Mouse (Mus musculus) cerebellum, adult 8-10 months (tissue): ENCODE measurements around the gene Fhl4.

Experiments
- DNase-seq: peaks from one replicate; pipeline ENCODE4 v3.0.0; 2022

Fhl4 gene

GRCm38 (mm10) chr10:85102247-85103084 lies at the start of gene Fhl4, which contains the start of gene Tmem263:
Fhl4 (minus strand) TSS chr10:85102495.
Tmem263 (plus strand) TSS chr10:85102627.
- peak; percentile 71 for DNase-seq

GRCm38 (mm10) chr10:85149226-85149625 lies 46.9 kb upstream of the Fhl4 start:
- no peak for DNase-seq

GRCm38 (mm10) chr10:85146282-85146681 lies 44.0 kb upstream of the Fhl4 start:
- DNase-seq, result peak; percentile 44

- DNase-seq, result no peak
Measured at GRCm38 (mm10) chr10:85141465-85141864, 39.2 kb upstream of the Fhl4 start.

GRCm38 (mm10) chr10:85136573-85136972 lies 34.3 kb upstream of the Fhl4 start:
- DNase-seq, result no peak

DNA sequence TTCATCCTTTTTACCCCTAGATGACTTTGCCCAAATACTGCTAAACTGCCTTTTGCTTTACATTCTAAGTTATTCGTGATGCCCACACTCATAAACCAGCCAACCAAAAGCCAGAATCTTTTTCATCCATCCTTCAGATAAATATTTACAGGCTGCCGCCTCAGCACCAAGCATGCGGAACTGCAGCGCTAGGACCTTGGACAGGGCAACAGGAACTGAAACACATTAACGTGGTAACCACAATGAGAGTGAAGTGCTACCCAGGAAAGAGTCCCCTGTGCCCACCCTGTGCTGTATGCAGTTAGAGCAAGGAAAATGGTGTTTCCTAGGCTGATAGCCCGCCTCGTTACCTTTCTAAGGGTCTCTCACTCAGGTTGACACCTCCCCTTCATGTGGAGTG lies 26.2 kb upstream of the Fhl4 start:
- no peak for DNase-seq

DNA sequence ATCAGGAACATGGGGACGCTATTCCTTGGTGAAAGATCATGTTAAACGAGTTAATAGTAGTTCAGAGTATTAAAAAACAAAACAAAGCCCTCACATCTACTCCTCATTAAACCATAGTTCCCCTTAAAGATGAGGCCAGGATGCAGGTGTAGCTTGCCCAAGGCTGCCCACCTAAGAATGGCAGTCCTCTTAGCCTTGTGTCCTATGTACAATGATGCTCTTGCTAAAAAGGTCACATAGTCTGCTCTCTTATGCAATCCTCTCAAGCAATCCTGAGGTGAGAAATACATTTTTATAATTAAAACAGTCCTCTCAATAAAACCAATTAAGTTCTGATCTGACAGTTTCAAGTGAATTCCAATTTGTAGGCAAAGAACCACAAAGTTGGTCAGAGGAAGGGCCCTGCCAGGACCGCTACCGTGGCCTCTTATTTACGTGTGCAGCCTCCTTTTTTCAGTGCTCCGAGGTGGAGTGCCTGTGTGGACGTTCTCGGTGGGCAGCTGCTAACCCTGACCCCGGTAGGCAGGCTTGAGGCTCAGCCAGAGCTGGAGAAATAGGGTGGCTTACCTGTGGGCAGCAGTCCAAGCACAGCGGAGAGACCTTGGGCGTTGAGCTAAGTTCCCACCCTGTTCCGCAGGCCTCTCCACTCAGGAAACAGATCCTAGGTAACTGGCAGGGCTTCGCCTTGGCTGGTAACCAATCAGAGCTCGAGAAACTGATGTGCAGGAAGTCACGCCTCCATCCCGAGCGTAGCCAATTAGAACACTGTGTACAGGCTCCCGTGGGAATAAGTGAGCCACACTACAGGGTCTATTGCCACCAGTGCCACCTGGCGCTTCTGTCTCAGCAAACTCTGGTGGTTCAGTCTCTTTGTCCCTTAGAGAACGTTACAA lies 25.3 kb upstream of the Fhl4 start, which contains the start of gene Mterf2:
Gene Mterf2, minus strand, starts transcription at position 633 of the 893 bp plus-strand sequence.
- DNase-seq, result peak; percentile 95

DNA sequence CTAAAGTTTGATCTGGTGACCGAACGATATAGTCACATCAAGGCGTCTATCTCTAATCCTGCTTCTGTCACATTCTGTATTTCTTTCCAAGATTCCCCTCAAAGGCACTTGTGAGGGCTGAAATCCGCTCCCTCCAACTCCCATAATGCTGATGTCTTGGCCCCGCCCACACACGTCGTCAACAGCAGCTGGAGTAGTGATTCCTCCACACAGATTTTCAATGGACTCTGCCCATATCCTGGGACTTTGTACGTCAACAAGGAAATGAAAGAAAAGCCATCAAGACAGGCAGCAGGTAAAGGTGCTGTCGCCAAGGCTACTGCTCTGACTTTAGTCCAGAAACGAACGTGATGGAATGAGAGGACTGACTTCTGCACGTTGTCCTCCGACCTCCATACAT lies 22.9 kb upstream of the Fhl4 start:
- DNase-seq, result no peak

DNA sequence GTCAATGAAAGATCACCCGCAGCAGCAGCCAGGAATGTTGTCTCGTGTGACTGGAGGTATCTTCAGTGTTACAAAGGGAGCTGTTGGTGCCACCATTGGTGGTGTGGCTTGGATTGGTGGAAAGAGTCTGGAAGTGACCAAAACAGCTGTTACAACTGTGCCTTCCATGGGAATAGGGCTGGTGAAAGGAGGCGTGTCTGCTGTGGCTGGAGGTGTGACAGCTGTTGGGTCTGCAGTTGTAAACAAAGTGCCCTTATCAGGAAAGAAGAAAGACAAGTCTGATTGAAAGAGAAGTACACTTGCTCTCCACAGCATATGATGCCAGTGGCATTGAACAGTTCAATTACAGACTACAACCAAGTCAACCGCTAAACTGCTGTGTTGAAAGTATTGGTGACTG lies 12.1 kb upstream of the Fhl4 start:
- DNase-seq, result no peak

DNA sequence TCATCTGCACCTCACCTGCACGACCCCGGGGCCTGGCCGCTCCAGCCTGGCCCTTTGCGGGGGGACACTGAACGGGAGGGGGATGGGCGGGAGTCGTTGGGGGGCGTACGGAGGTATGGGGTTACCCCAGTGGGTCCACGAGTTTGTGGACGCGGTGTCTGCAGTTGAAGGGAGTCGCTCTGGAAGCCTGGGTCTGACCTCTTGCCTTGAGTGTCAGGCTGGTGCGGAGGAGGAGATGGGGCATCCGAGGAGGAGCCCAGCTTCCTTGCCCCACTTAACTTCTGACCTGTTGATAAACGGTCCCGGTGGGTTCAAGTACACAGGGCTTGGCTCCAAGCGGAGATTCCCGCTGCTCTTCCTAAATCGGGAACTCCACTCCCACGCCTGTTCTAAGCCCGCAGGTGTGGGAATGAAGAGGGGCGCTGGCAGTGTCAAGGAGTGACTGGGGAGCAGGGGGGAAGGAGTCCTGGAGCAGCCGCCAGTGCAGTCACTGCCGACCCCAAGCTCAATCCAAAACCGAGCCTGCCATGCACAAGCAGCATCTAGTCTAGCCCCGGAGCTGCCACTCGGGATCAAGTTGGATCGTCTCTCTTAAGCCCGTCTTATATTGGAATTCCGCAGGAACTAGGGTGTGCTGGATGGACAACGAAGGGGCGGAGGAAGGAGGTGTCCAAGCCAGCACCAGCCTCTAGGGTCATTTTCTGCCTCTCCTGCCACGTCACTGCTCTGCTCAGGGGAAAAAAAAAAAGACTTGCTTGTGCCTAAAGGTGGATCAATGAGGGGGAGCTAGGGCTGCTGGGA lies 990 bp upstream of the Fhl4 start:
- DNase-seq, result peak; percentile 31

GRCm38 (mm10) chr10:85101841-85102240 lies 454 bp downstream of the Fhl4 start:
- DNase-seq, result no peak

DNA sequence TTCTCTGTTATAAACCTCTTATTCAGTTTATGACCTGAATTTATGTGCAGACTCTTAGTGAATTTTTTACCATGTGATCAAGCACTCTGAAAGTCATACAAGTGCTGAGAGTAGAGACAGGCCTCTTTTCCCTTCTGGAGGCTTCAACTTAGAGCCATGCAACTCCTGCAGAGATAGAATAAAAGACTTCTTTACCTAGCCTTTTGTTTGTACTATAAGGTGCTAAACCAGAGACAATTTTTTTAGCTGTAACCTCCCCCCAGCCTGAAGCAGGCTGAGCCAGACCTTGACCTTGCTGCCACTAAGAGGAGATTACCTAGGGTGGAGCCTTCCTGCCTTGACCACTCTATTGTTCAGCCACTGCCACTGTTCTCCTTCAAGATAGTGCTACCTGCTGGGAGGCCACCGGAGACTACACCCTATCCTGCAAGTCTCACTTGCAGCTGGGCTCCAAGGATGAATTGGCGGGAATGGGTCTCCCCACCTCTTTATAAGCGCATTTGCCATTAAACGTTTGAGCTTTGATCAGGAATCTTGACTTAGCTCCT lies 30.6 kb downstream of the Fhl4 start:
- no peak for DNase-seq

DNA sequence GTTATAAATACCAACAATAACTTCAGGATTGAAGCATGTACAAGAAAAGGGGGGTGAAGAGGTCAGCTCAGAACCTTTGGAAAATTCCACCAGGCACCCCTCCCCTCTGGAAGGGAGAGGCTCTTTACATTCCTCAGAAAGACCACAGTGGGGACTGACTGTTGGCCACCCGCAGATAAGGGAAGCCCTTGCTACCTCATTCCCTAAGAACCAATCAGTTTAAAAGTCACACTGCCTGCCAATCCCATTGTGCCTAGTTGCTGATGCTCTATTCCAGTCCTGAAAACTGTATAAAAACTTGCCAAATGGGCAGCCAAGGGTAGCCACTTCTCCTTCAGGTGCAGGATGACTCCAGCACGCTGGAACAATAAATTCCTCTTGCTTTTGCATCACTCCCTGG lies 47.4 kb downstream of the Fhl4 start:
- DNase-seq, result no peak

DNA sequence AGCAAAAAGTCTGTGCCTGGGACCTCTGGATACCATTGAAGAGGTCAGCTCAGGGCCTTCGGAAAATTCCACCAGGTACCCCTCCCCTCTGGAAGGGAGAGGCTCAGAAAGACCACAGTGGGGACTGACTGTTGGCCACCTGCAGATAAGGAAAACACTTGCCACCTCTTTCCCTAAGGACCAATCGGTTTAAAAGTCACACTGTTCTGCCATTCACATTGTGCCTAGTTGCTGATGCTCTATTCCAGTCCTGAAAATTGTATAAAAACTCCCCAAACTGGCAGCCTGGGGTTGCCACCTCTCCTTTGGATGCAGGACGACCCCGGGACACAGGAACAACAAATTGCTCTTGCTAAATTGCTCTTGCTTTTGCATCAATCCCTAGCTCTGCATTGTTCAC lies 49.8 kb downstream of the Fhl4 start:
- no peak for DNase-seq

GRCm38 (mm10) chr10:85050668-85051208 lies 51.6 kb downstream of the Fhl4 start:
- no peak for DNase-seq

- DNase-seq, result no peak
Measured at GRCm38 (mm10) chr10:85048008-85048407, 54.3 kb downstream of the Fhl4 start.

- peak; percentile 18 for DNase-seq
Measured at GRCm38 (mm10) chr10:85046585-85046984, 55.7 kb downstream of the Fhl4 start.
